Mouse (Mus musculus) forebrain, embryonic 11.5 days (tissue): ENCODE results near the gene Ankrd2. TPM values are rescaled to one million over a fixed set of nuclear protein-coding genes. Genes with fewer than 3 reads are reported as not detected.

Experiments used
- ATAC-seq: fragments of 200-750 bp; cut with Nextera tagmentation; replicated peaks from 2 replicates; pipeline ENCODE4 v1.8.0; 2017; ENCODE audit warnings: moderate TSS enrichment; ENCODE audit not compliant: low FRiP score
- DNase-seq: peaks from one replicate; pipeline ENCODE4 v3.0.0-alpha.2; 2017; ENCODE audit warnings: low spot score
- H3K27ac ChIP-seq: fragments of 300-500 bp; sonication (generic); 2 replicates; pipeline ENCODE4 v1.5.1; 2014; ENCODE audit warnings: low read depth, low read length
- H3K27me3 ChIP-seq: fragments of 300-500 bp; sonication (generic); 2 replicates; pipeline ENCODE4 v1.6.1; 2014; ENCODE audit warnings: mild to moderate bottlenecking, low read length, mixed read lengths; ENCODE audit not compliant: control insufficient read depth, insufficient read depth
- H3K36me3 ChIP-seq: fragments of 300-500 bp; sonication (generic); 2 replicates; pipeline ENCODE4 v1.6.1; 2014; ENCODE audit warnings: mild to moderate bottlenecking, low read length, moderate library complexity, mixed read lengths; ENCODE audit not compliant: control insufficient read depth, insufficient read depth
- H3K4me1 ChIP-seq: fragments of 300-500 bp; sonication (generic); replicated peaks from 2 replicates; pipeline ENCODE4 v1.6.1; 2014; ENCODE audit warnings: low read length, mixed read lengths; ENCODE audit not compliant: control insufficient read depth, insufficient read depth
- H3K4me2 ChIP-seq: fragments of 300-500 bp; sonication (generic); 2 replicates; pipeline ENCODE4 v1.6.1; 2014; ENCODE audit warnings: low read depth, mild to moderate bottlenecking, low read length, moderate library complexity, mixed read lengths; ENCODE audit not compliant: severe bottlenecking
- H3K4me3 ChIP-seq: fragments of 300-500 bp; sonication (generic); 2 replicates; pipeline ENCODE4 v1.5.1; 2014; ENCODE audit warnings: low read depth, low read length
- H3K9ac ChIP-seq: fragments of 300-500 bp; sonication (generic); 2 replicates; pipeline ENCODE4 v1.6.1; 2014; ENCODE audit warnings: low read length
- H3K9me3 ChIP-seq: fragments of 300-500 bp; sonication (generic); 2 replicates; pipeline ENCODE4 v1.6.1; 2016; ENCODE audit warnings: low read length, mixed read lengths; ENCODE audit not compliant: control insufficient read depth
- WGBS: fragments of 180-500 bp; shearing (Covaris S2); extraction: QIAGEN DNeasy Blood & Tissue Kit; methylation state at CpG from one replicate; pipeline ENCODE4 v1.1.7; 2014; 5-methylcytosine and 5-hydroxymethylcytosine counted together
- polyA plus RNA-seq: library from polyadenylated mRNA; unstranded; fragments of >200 nt; fragmentation: Nextera tagmentation; extraction: Ambion mirVana; gene quantifications from 2 replicates; pipeline ENCODE4 v1.2.1, GENCODE M21; 2014

Ankrd2 gene
- polyA plus RNA-seq, 1 experiment from 2014 or later = not detected

- Histone ChIP-seq H3K9ac (no peak overlapping the region), H3K4me3 (no peak overlapping the region), H3K4me2 (no peak overlapping the region), H3K27ac (no peak overlapping the region), H3K9me3 (no peaks in the 10 kb centered on the region), H3K27me3 (no peaks in the 10 kb centered on the region), H3K36me3 (no peaks in the 10 kb centered on the region), H3K4me1 (no peaks in the 10 kb centered on the region)
- no peak for ATAC-seq
- WGBS = 85% methylated on average over 6 of the region's 6 CpGs
- no peak for DNase-seq
Observed at GRCm38 (mm10) chr19:42054255-42054654, 18.5 kb downstream of the Ankrd2 start.

- H3K4me3 ChIP-seq = no peak overlapping the region
- H3K4me1 ChIP-seq = no peaks in the 10 kb centered on the region
- no peaks in the 10 kb centered on the region for H3K27me3 ChIP-seq
- H3K9ac ChIP-seq = no peak overlapping the region
- 90% methylated on average over 2 of the region's 2 CpGs for WGBS
- no peak overlapping the region for H3K4me2 ChIP-seq
- H3K27ac ChIP-seq = no peak overlapping the region
- no peaks in the 10 kb centered on the region for H3K36me3 ChIP-seq
- no peak for DNase-seq
- no peaks in the 10 kb centered on the region for H3K9me3 ChIP-seq
- no peak for ATAC-seq
Observed at GRCm38 (mm10) chr19:42055881-42056280, 20.1 kb downstream of the Ankrd2 start.

- 87% methylated on average over 6 of the region's 6 CpGs for WGBS
- H3K36me3 ChIP-seq = no peaks in the 10 kb centered on the region
- no peak overlapping the region for H3K4me3 ChIP-seq
- H3K27ac ChIP-seq = no peak overlapping the region
- no peaks in the 10 kb centered on the region for H3K4me1 ChIP-seq
- no peak overlapping the region for H3K4me2 ChIP-seq
- no peak overlapping the region for H3K9ac ChIP-seq
- H3K27me3 ChIP-seq = no peaks in the 10 kb centered on the region
- DNase-seq (no peak), ATAC-seq (no peak)
- no peaks in the 10 kb centered on the region for H3K9me3 ChIP-seq
Observed at GRCm38 (mm10) chr19:42056719-42057409, 21.1 kb downstream of the Ankrd2 start.

- no peak overlapping the region for H3K27ac ChIP-seq
- no peaks in the 10 kb centered on the region for H3K4me1 ChIP-seq
- no peak overlapping the region for H3K4me2 ChIP-seq
- DNase-seq = no peak
- H3K4me3 ChIP-seq = no peak overlapping the region
- H3K9ac ChIP-seq = no peak overlapping the region
- no peak for ATAC-seq
- no peaks in the 10 kb centered on the region for H3K36me3 ChIP-seq
- no peaks in the 10 kb centered on the region for H3K27me3 ChIP-seq
- WGBS = 76% methylated on average over 7 of the region's 7 CpGs
- no peaks in the 10 kb centered on the region for H3K9me3 ChIP-seq
Observed at GRCm38 (mm10) chr19:42058426-42058825, 22.6 kb downstream of the Ankrd2 start.

- Histone ChIP-seq H3K27me3 (no peaks in the 10 kb centered on the region), H3K4me2 (no peak overlapping the region), H3K4me1 (no peaks in the 10 kb centered on the region), H3K9me3 (no peaks in the 10 kb centered on the region), H3K9ac (no peak overlapping the region), H3K27ac (no peak overlapping the region), H3K36me3 (no peaks in the 10 kb centered on the region), H3K4me3 (no peak overlapping the region)
- DNase-seq (no peak), ATAC-seq (no peak)
- WGBS = 91% methylated on average over 7 of the region's 7 CpGs
Observed at GRCm38 (mm10) chr19:42061443-42061842, 25.6 kb downstream of the Ankrd2 start.

GRCm38 (mm10) chr19:42068441-42069240, 32.8 kb downstream of the Ankrd2 start:
- ATAC-seq (no peak), DNase-seq (no peak)
- H3K9ac ChIP-seq = no peak overlapping the region
- H3K27ac ChIP-seq = no peak overlapping the region
- no peaks in the 10 kb centered on the region for H3K36me3 ChIP-seq
- H3K27me3 ChIP-seq = no peaks in the 10 kb centered on the region
- WGBS = 83% methylated on average over 11 of the region's 11 CpGs
- no peaks in the 10 kb centered on the region for H3K9me3 ChIP-seq
- no peaks in the 10 kb centered on the region for H3K4me1 ChIP-seq
- H3K4me2 ChIP-seq = no peak overlapping the region
- H3K4me3 ChIP-seq = no peak overlapping the region

- DNase-seq (no peak), ATAC-seq (no peak)
- H3K9ac ChIP-seq = no peak overlapping the region
- H3K36me3 ChIP-seq = no peaks in the 10 kb centered on the region
- no peaks in the 10 kb centered on the region for H3K9me3 ChIP-seq
- H3K27ac ChIP-seq = no peak overlapping the region
- 76% methylated on average over 6 of the region's 6 CpGs for WGBS
- H3K4me3 ChIP-seq = no peak overlapping the region
- H3K27me3 ChIP-seq = no peaks in the 10 kb centered on the region
- H3K4me2 ChIP-seq = no peak overlapping the region
- no peaks in the 10 kb centered on the region for H3K4me1 ChIP-seq
Observed at GRCm38 (mm10) chr19:42069241-42069525, 33.4 kb downstream of the Ankrd2 start.

- DNase-seq (no peak), ATAC-seq (no peak)
- Histone ChIP-seq H3K9me3 (no peaks in the 10 kb centered on the region), H3K27ac (no peak overlapping the region), H3K27me3 (no peaks in the 10 kb centered on the region), H3K36me3 (no peaks in the 10 kb centered on the region; the same call in 1 of the 2 replicates), H3K9ac (no peak overlapping the region), H3K4me1 (no peaks in the 10 kb centered on the region), H3K4me2 (no peak overlapping the region), H3K4me3 (no peak overlapping the region)
- WGBS = 79% methylated on average over 7 of the region's 7 CpGs
Observed at GRCm38 (mm10) chr19:42071221-42071620, 35.4 kb downstream of the Ankrd2 start.
